Mouse (Mus musculus) liver, postnatal 0 days (tissue): ENCODE measurements around the gene Ctu2. TPM values are rescaled to one million over a fixed set of nuclear protein-coding genes. Genes with fewer than 3 reads are reported as not detected.

Source experiments
- ATAC-seq: fragments of 200-750 bp; cut with Nextera tagmentation; 2 replicates; pipeline ENCODE4 v1.8.0; 2017; ENCODE audit warnings: mild to moderate bottlenecking, moderate library complexity
- DNase-seq: peaks from one replicate; pipeline ENCODE4 v3.0.0-alpha.2; 2016
- H3K27ac ChIP-seq: fragments of 300-500 bp; sonication (generic); 2 replicates; pipeline ENCODE4 v1.5.1; 2014; ENCODE audit warnings: antibody characterized with exemption, moderate library complexity, mild to moderate bottlenecking, low read depth
- H3K27me3 ChIP-seq: fragments of 300-500 bp; sonication (generic); 2 replicates; pipeline ENCODE4 v1.6.1; 2014; ENCODE audit warnings: low read length, control low read depth, mixed read lengths; ENCODE audit not compliant: insufficient read depth
- H3K36me3 ChIP-seq: fragments of 300-500 bp; sonication (generic); replicated peaks from 2 replicates; pipeline ENCODE4 v1.6.1; 2014; ENCODE audit warnings: mild to moderate bottlenecking, control low read depth, low read length, moderate library complexity, mixed read lengths; ENCODE audit not compliant: insufficient read depth
- H3K4me1 ChIP-seq: fragments of 300-500 bp; sonication (generic); 2 replicates; pipeline ENCODE4 v1.6.1; 2014; ENCODE audit warnings: antibody characterized with exemption, mild to moderate bottlenecking, control low read depth; ENCODE audit not compliant: insufficient read depth
- H3K4me2 ChIP-seq: fragments of 300-500 bp; sonication (generic); 2 replicates; pipeline ENCODE4 v1.6.1; 2014; ENCODE audit warnings: low read depth, mild to moderate bottlenecking, low read length, moderate library complexity, mixed read lengths
- H3K4me3 ChIP-seq: fragments of 300-500 bp; sonication (generic); 2 replicates; pipeline ENCODE4 v1.5.1; 2014; ENCODE audit warnings: low read depth, low read length
- H3K9ac ChIP-seq: fragments of 300-500 bp; sonication (generic); replicated peaks from 2 replicates; pipeline ENCODE4 v1.6.1; 2014; ENCODE audit warnings: mild to moderate bottlenecking, moderate library complexity
- H3K9me3 ChIP-seq: fragments of 300-500 bp; sonication (generic); 2 replicates; pipeline ENCODE4 v1.6.1; 2016; ENCODE audit warnings: mild to moderate bottlenecking, control low read depth, low read length, mixed read lengths
- CTCF ChIP-seq: sonication (generic); IDR thresholded peaks from 2 replicates; pipeline ENCODE4 v1.5.1; 2016; ENCODE audit warnings: antibody characterized with exemption, low read depth
- EP300 ChIP-seq: IDR thresholded peaks from 2 replicates; pipeline ENCODE4 v1.6.1; 2016; ENCODE audit warnings: antibody characterized with exemption, low read depth, mild to moderate bottlenecking
- WGBS: fragments of 180-500 bp; shearing (Covaris S2); extraction: QIAGEN DNeasy Blood & Tissue Kit; methylation state at CpG from one replicate; pipeline ENCODE4 v1.1.7; 2014; ENCODE audit not compliant: insufficient replicate concordance; 5-methylcytosine and 5-hydroxymethylcytosine counted together
- polyA plus RNA-seq: library from polyadenylated mRNA; unstranded; fragments of >200 nt; fragmentation: Nextera tagmentation; extraction: Ambion mirVana; gene quantifications from 2 replicates; pipeline ENCODE4 v1.2.1, GENCODE M21; 2015

The Ctu2 gene
- polyA plus RNA-seq, 1 experiment from 2014 or later = 17.8 TPM

DNA sequence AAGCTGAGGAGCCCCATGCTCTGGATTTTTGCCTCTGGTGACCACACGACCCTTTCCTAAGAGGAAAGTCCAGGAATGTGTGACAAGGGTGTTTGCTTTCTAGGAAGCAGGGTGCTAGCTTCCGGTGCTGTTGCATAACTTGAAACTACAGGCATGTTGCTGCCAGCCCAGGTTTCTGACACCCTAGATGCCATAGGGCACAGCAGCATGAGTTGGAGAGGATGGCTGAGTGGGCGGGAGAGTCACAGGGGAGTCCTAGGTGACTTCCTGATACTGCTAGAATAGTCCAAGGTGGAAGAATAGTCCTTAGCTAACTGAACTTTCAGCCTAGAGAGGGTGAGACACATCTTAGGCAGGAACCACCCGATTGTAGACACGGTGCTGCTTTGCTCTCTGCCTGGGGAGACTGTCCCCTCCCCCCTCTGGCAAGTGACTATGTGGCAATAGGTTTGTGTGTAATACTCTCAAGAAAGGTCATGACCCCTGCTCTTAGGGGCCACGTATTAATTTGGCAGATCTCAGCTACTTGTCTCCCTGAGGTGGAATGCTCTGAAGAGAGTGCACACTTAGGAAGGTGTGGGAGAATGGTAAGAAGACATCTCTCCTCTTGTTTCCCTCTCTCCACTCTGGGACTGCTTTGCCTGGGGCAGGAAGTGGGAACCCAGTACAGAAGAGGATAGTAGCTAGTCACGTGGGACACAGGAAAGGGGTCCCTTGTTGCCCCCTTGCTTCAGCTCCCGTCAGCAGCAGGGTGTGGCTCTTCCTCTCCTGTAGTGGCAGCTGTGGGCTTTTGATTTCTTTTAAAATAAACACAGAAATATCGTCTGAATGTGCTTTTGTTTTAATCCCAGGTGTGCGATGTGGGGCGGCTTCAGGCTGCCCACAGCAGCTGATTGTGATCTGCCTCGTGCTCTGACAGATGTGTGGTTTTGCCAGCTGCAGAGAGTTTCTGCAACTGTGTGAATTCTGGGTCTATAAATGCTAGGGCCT is 12.0 kb upstream of the Ctu2 start:
- peaks cover 20% of the 10 kb centered on the region for H3K27me3 ChIP-seq
- peak overlapping the region; percentile 13 for H3K4me2 ChIP-seq
- H3K9me3 ChIP-seq = no peaks in the 10 kb centered on the region
- no peak overlapping the region for H3K4me3 ChIP-seq
- TF ChIP-seq EP300 (peak; percentile 23; the same call in 1 of the 2 replicates), CTCF (no peak)
- H3K27ac ChIP-seq = peak overlapping the region; percentile 64
- peaks cover 24% of the 10 kb centered on the region for H3K36me3 ChIP-seq
- peaks cover 52% of the 10 kb centered on the region for H3K4me1 ChIP-seq
- peak; percentile 56 for DNase-seq
- peak; percentile 49 for ATAC-seq
- WGBS = 26% methylated on average over 12 of the region's 12 CpGs
- no peak overlapping the region for H3K9ac ChIP-seq

GRCm38 (mm10) chr8:122464985-122465384 is 11.0 kb upstream of the Ctu2 start:
- H3K9ac ChIP-seq = no peak overlapping the region
- peaks cover 30% of the 10 kb centered on the region for H3K36me3 ChIP-seq
- no peak for TF ChIP-seq CTCF
- TF ChIP-seq EP300 = no peak
- no peak for DNase-seq
- peaks cover 54% of the 10 kb centered on the region for H3K4me1 ChIP-seq
- H3K27me3 ChIP-seq = peaks cover 14% of the 10 kb centered on the region
- no peak overlapping the region for H3K4me2 ChIP-seq
- no peak overlapping the region for H3K4me3 ChIP-seq
- 30% methylated on average over 7 of the region's 7 CpGs for WGBS
- no peak for ATAC-seq
- H3K27ac ChIP-seq = no peak overlapping the region
- no peaks in the 10 kb centered on the region for H3K9me3 ChIP-seq

- Histone ChIP-seq H3K4me1 (peaks cover 34% of the 10 kb centered on the region), H3K4me2 (no peak overlapping the region), H3K27me3 (no peaks in the 10 kb centered on the region), H3K27ac (no peak overlapping the region), H3K36me3 (peaks cover 32% of the 10 kb centered on the region), H3K9me3 (no peaks in the 10 kb centered on the region), H3K9ac (no peak overlapping the region), H3K4me3 (no peak overlapping the region)
- no peak for ATAC-seq
- WGBS = 86% methylated on average over 13 of the region's 13 CpGs
- no peak for TF ChIP-seq EP300
- no peak for TF ChIP-seq CTCF
- no peak for DNase-seq
Observed at GRCm38 (mm10) chr8:122467816-122468215, 8.1 kb upstream of the Ctu2 start.

DNA sequence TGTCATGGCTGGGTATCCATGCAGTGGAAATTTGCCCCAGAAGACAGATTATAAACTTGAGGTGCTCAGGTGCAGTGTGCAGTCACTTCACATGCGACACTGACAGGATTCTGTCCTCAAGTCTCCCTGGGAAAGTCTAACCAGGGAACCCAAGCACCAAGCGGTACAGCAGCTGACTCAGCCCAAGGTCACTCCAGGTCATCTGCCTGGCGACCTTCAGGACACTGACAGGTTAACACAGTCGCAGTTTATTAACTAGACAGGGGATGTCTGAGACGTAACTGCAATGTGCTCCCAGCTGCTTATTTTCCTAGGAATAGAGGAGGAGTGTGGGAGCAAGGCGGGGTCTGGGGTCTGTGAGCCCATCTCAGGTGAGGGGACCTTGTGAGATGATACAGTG is 6.5 kb upstream of the Ctu2 start:
- ATAC-seq = no peak
- WGBS = 70% methylated on average over 6 of the region's 6 CpGs
- Histone ChIP-seq H3K9me3 (no peaks in the 10 kb centered on the region), H3K4me3 (no peak overlapping the region), H3K4me2 (no peak overlapping the region), H3K36me3 (peaks cover 35% of the 10 kb centered on the region), H3K27me3 (no peaks in the 10 kb centered on the region), H3K4me1 (peaks cover 23% of the 10 kb centered on the region), H3K9ac (no peak overlapping the region), H3K27ac (no peak overlapping the region)
- TF ChIP-seq EP300 (no peak), CTCF (no peak)
- DNase-seq = no peak

- Histone ChIP-seq H3K27me3 (no peaks in the 10 kb centered on the region), H3K4me2 (no peak overlapping the region), H3K9me3 (no peaks in the 10 kb centered on the region), H3K27ac (no peak overlapping the region), H3K4me3 (no peak overlapping the region), H3K9ac (no peak overlapping the region), H3K4me1 (peaks cover 22% of the 10 kb centered on the region), H3K36me3 (peaks cover 35% of the 10 kb centered on the region)
- DNase-seq (no peak), ATAC-seq (no peak)
- no peak for TF ChIP-seq CTCF
- no peak for TF ChIP-seq EP300
- WGBS = 70% methylated on average over 10 of the region's 10 CpGs
Observed at GRCm38 (mm10) chr8:122469965-122470364, 6.0 kb upstream of the Ctu2 start.

GRCm38 (mm10) chr8:122470691-122471090 is 5.3 kb upstream of the Ctu2 start:
- no peak overlapping the region for H3K4me2 ChIP-seq
- no peak for DNase-seq
- H3K27ac ChIP-seq = 0 out of 2 replicates have a peak overlapping the region, but pooled peaks have one; percentile 12
- no peak overlapping the region for H3K4me3 ChIP-seq
- WGBS = 61% methylated on average over 5 of the region's 5 CpGs
- no peaks in the 10 kb centered on the region for H3K9me3 ChIP-seq
- TF ChIP-seq CTCF = no peak
- no peak for TF ChIP-seq EP300
- H3K36me3 ChIP-seq = peaks cover 34% of the 10 kb centered on the region
- H3K9ac ChIP-seq = no peak overlapping the region
- peaks cover 24% of the 10 kb centered on the region for H3K4me1 ChIP-seq
- ATAC-seq = no peak
- no peaks in the 10 kb centered on the region for H3K27me3 ChIP-seq
